Mouse (Mus musculus): ENCODE results near the gene A830031A19Rik.

The A830031A19Rik gene

GRCm38 (mm10) chr11:24096483-24096882 lies 21.6 kb upstream of the A830031A19Rik start:
- ATAC-seq (ENCODE audit: insufficient number of reproducible peaks, low FRiP score, low TSS enrichment) = no peak

GRCm38 (mm10) chr11:24095656-24096353 lies 21.0 kb upstream of the A830031A19Rik start:
- no peak for ATAC-seq (ENCODE audit: insufficient number of reproducible peaks, low FRiP score, low TSS enrichment)

- no peak for ATAC-seq (ENCODE audit: insufficient number of reproducible peaks, low FRiP score, low TSS enrichment)
These were observed 20.4 kb upstream of the A830031A19Rik start for GRCm38 (mm10) chr11:24095236-24095635.

- no peak for ATAC-seq (ENCODE audit: insufficient number of reproducible peaks, low FRiP score, low TSS enrichment)
These were observed 19.2 kb upstream of the A830031A19Rik start for GRCm38 (mm10) chr11:24094086-24094487.

- ATAC-seq (ENCODE audit: insufficient number of reproducible peaks, low FRiP score, low TSS enrichment) = no peak
These were observed 17.8 kb upstream of the A830031A19Rik start for GRCm38 (mm10) chr11:24092618-24093017.

- ATAC-seq (ENCODE audit: insufficient number of reproducible peaks, low FRiP score, low TSS enrichment) = no peak
These were observed 16.7 kb upstream of the A830031A19Rik start for GRCm38 (mm10) chr11:24091393-24092080.

- no peak for ATAC-seq (ENCODE audit: insufficient number of reproducible peaks, low FRiP score, low TSS enrichment)
These were observed 15.6 kb upstream of the A830031A19Rik start for GRCm38 (mm10) chr11:24090443-24090842.

GRCm38 (mm10) chr11:24087069-24087468 lies 12.2 kb upstream of the A830031A19Rik start:
- no peak for ATAC-seq (ENCODE audit: insufficient number of reproducible peaks, low FRiP score, low TSS enrichment)

GRCm38 (mm10) chr11:24085986-24086385 lies 11.1 kb upstream of the A830031A19Rik start:
- no peak for ATAC-seq (ENCODE audit: insufficient number of reproducible peaks, low FRiP score, low TSS enrichment)

GRCm38 (mm10) chr11:24084590-24084989 lies 9.7 kb upstream of the A830031A19Rik start:
- ATAC-seq (ENCODE audit: insufficient number of reproducible peaks, low FRiP score, low TSS enrichment) = no peak

- ATAC-seq (ENCODE audit: insufficient number of reproducible peaks, low FRiP score, low TSS enrichment) = no peak
These were observed 9.2 kb upstream of the A830031A19Rik start for GRCm38 (mm10) chr11:24084077-24084476.

GRCm38 (mm10) chr11:24083423-24083822 lies 8.6 kb upstream of the A830031A19Rik start:
- ATAC-seq (ENCODE audit: insufficient number of reproducible peaks, low FRiP score, low TSS enrichment) = no peak

- no peak for ATAC-seq (ENCODE audit: insufficient number of reproducible peaks, low FRiP score, low TSS enrichment)
These were observed 8.2 kb upstream of the A830031A19Rik start for GRCm38 (mm10) chr11:24083076-24083405.

GRCm38 (mm10) chr11:24082385-24083075 lies 7.7 kb upstream of the A830031A19Rik start:
- no peak for ATAC-seq (ENCODE audit: insufficient number of reproducible peaks, low FRiP score, low TSS enrichment)

- ATAC-seq (ENCODE audit: insufficient number of reproducible peaks, low FRiP score, low TSS enrichment) = no peak
These were observed 7.0 kb upstream of the A830031A19Rik start for GRCm38 (mm10) chr11:24081687-24082384.

GRCm38 (mm10) chr11:24081016-24081686 lies 6.3 kb upstream of the A830031A19Rik start:
- no peak for ATAC-seq (ENCODE audit: insufficient number of reproducible peaks, low FRiP score, low TSS enrichment)

GRCm38 (mm10) chr11:24080541-24080940 lies 5.7 kb upstream of the A830031A19Rik start:
- no peak for ATAC-seq (ENCODE audit: insufficient number of reproducible peaks, low FRiP score, low TSS enrichment)

- no peak for ATAC-seq (ENCODE audit: insufficient number of reproducible peaks, low FRiP score, low TSS enrichment)
These were observed 4.8 kb upstream of the A830031A19Rik start for GRCm38 (mm10) chr11:24079392-24080391.

- ATAC-seq (ENCODE audit: insufficient number of reproducible peaks, low FRiP score, low TSS enrichment) = no peak
These were observed 4.0 kb upstream of the A830031A19Rik start for GRCm38 (mm10) chr11:24078706-24079316.

Data from cerebellum, adult (tissue).